Mouse (Mus musculus) hindbrain, embryonic 15.5 days (tissue): ENCODE measurements at regions not wholly inside any gene's neighbourhood (a gene's known extent, or its start where the extent isn't known, plus 50 kb on each side); places are given as distances from the start of the nearest gene placed in this dataset.

Experiments used
- ATAC-seq: fragments of 200-750 bp; cut with Nextera tagmentation; 2 replicates; pipeline ENCODE4 v1.8.0; 2017; ENCODE audit warnings: low read depth, moderate number of reproducible peaks, moderate TSS enrichment; ENCODE audit not compliant: low FRiP score
- H3K27ac ChIP-seq: fragments of 300-500 bp; sonication (generic); replicated peaks from 2 replicates; pipeline ENCODE4 v1.5.1; 2015; ENCODE audit warnings: mild to moderate bottlenecking, inconsistent platforms
- H3K27me3 ChIP-seq: fragments of 300-500 bp; sonication (generic); 2 replicates; pipeline ENCODE4 v1.6.1; 2015; ENCODE audit warnings: control low read depth, inconsistent platforms
- H3K36me3 ChIP-seq: fragments of 300-500 bp; sonication (generic); 2 replicates; pipeline ENCODE4 v1.6.1; 2015; ENCODE audit warnings: control low read depth, inconsistent platforms
- H3K4me1 ChIP-seq: fragments of 300-500 bp; sonication (generic); replicated peaks from 2 replicates; pipeline ENCODE4 v1.6.1; 2015; ENCODE audit warnings: control low read depth, inconsistent platforms
- H3K4me2 ChIP-seq: fragments of 300-500 bp; sonication (generic); 2 replicates; pipeline ENCODE4 v1.6.1; 2015; ENCODE audit warnings: moderate library complexity, mild to moderate bottlenecking, inconsistent platforms
- H3K4me3 ChIP-seq: fragments of 300-500 bp; sonication (generic); 2 replicates; pipeline ENCODE4 v1.5.1; 2015; ENCODE audit warnings: mild to moderate bottlenecking, inconsistent platforms
- H3K9ac ChIP-seq: fragments of 300-500 bp; sonication (generic); 2 replicates; pipeline ENCODE4 v1.6.1; 2015; ENCODE audit warnings: inconsistent platforms
- H3K9me3 ChIP-seq: fragments of 300-500 bp; sonication (generic); 2 replicates; pipeline ENCODE4 v1.6.1; 2016; ENCODE audit warnings: control low read depth, inconsistent platforms
- WGBS: fragments of 180-500 bp; shearing (Covaris S2); methylation state at CpG from one replicate; pipeline ENCODE4 v1.1.7; 2015; 5-methylcytosine and 5-hydroxymethylcytosine counted together

- Histone ChIP-seq H3K27me3 (no peaks in the 10 kb centered on the region), H3K4me1 (no peaks in the 10 kb centered on the region), H3K36me3 (no peaks in the 10 kb centered on the region), H3K4me2 (no peak overlapping the region), H3K27ac (no peak overlapping the region), H3K9me3 (no peaks in the 10 kb centered on the region), H3K9ac (no peak overlapping the region), H3K4me3 (no peak overlapping the region)
- WGBS, result 91% methylated on average over 6 of the region's 6 CpGs
- ATAC-seq, result no peak
Observed at GRCm38 (mm10) chr17:79798361-79798760, 83.5 kb upstream of the Cyp1b1 start.

DNA sequence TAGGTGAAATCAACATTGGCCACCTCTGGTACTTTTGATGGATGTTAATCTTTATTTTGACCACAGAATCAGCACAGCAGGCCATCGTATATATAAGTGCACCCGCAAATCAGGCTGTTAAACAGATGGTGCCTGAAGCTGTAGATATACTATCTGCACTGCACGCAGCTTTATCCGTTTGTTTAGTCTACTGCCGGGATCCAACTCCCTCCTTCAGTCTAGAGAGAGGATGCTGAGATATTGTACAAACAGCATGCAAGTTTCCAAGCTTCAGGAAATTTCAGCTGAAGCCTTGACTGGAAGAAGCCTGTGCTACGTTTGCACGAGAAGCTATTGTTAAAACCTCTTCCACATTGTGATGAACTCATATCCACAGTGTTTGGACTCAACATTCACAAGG lies 75.3 kb upstream of the Cyp1b1 start:
- Histone ChIP-seq H3K9me3 (no peaks in the 10 kb centered on the region), H3K4me1 (no peaks in the 10 kb centered on the region), H3K4me2 (no peak overlapping the region), H3K27ac (no peak overlapping the region), H3K27me3 (no peaks in the 10 kb centered on the region), H3K4me3 (no peak overlapping the region), H3K36me3 (no peaks in the 10 kb centered on the region), H3K9ac (no peak overlapping the region)
- no peak for ATAC-seq
- WGBS, result 80% methylated on average over 7 of the region's 7 CpGs

DNA sequence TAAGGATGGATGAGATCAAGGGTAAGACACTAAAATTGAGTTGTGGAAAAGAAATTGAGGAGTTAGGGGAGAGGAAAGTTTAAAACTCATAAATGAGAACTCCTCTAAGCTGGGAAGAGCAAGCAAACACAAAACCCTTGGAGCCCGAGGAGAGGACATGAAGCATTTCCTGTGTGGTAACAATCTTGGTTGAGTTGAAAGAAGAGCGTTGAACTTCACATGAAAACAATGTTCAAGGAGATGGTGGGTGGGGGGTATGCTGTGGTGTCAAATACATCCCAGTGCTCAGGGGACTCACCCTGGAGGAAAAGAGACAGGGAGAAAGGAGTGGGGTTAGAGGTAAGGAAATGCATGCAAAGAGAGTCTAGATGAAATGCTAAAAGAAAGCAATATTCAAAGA lies 72.3 kb upstream of the Cyp1b1 start:
- Histone ChIP-seq H3K9ac (no peak overlapping the region), H3K36me3 (no peaks in the 10 kb centered on the region), H3K27ac (no peak overlapping the region), H3K4me2 (no peak overlapping the region), H3K4me1 (no peaks in the 10 kb centered on the region), H3K9me3 (no peaks in the 10 kb centered on the region), H3K4me3 (no peak overlapping the region), H3K27me3 (no peaks in the 10 kb centered on the region)
- 88% methylated on average over 2 of the region's 2 CpGs for WGBS
- ATAC-seq, result no peak

GRCm38 (mm10) chr17:79786691-79787090 lies 71.8 kb upstream of the Cyp1b1 start:
- Histone ChIP-seq H3K4me1 (no peaks in the 10 kb centered on the region), H3K27ac (no peak overlapping the region), H3K9ac (no peak overlapping the region), H3K9me3 (no peaks in the 10 kb centered on the region), H3K27me3 (no peaks in the 10 kb centered on the region), H3K36me3 (no peaks in the 10 kb centered on the region), H3K4me3 (no peak overlapping the region), H3K4me2 (no peak overlapping the region)
- ATAC-seq, result no peak
- WGBS, result 85% methylated on average over 5 of the region's 5 CpGs

DNA sequence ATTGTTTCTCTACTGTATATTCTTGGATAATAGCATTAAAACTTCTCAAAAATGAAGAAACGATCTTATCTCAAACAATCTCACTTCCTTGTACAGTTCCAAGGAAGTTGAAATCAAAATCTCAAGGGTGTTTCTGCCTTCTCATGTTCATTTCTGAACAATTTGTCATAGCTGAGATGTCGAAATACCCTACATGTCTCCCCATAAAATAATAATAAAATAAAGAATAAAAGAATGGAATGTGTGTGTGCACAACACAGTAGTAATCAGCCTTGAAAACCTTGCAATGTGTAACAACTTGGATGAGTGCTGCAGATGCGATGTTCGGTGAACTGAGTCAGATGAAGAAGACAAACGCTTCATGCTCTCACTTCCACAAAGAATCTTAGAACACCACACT lies 71.4 kb upstream of the Cyp1b1 start:
- Histone ChIP-seq H3K4me2 (no peak overlapping the region), H3K36me3 (no peaks in the 10 kb centered on the region), H3K9me3 (no peaks in the 10 kb centered on the region), H3K9ac (no peak overlapping the region), H3K27ac (no peak overlapping the region), H3K4me1 (no peaks in the 10 kb centered on the region), H3K4me3 (no peak overlapping the region), H3K27me3 (no peaks in the 10 kb centered on the region)
- no peak for ATAC-seq
- 97% methylated on average over 5 of the region's 5 CpGs for WGBS

- Histone ChIP-seq H3K4me3 (no peak overlapping the region), H3K27me3 (no peaks in the 10 kb centered on the region), H3K36me3 (no peaks in the 10 kb centered on the region), H3K9ac (no peak overlapping the region), H3K9me3 (no peaks in the 10 kb centered on the region), H3K4me2 (no peak overlapping the region), H3K27ac (no peak overlapping the region), H3K4me1 (no peaks in the 10 kb centered on the region)
- WGBS, result 83% methylated on average over 6 of the region's 6 CpGs
- no peak for ATAC-seq
Observed at GRCm38 (mm10) chr17:79784256-79784870, 69.5 kb upstream of the Cyp1b1 start.

DNA sequence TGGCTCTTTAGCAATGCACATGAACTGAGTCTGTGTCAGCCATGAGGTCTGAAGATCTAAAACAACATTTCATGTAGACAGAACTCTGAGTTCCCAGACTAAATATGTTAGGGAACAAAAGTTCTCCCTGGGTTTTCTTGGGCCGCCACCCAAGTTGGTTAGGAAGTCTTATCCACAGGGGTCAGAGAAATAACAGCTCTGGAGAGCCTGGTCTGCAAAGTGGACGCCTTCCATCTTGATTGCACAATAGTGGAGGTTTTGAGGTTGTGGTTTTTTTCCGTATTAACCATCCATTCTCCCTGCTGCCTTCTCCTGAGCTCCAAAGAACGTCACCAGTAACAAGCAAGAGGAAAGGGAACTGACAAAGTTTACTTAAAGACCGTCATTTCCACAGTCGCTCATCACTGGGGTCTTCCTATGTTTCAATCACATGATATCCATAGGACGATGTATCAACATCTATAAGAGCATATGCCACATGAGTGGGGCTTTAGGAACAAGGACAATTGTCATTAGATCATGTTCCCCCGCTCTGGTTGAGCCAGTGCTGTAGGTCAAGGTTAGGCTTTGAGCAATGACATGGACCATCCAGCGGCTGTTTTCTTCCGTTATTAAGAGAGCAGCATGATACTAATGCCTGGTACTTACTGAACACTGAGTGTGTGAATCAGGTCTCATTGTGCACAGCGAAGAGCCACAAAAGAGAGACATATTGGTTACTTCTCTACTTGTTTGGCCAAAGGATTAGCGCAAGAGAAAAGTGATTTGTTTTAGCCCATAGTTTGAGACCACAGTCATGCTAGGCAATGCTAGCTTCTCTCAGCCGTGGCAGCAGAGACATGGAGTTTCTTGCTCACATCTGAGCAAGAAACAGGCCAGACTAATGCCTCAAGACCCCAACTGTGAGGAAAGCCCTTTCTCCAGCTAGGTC lies 67.1 kb upstream of the Cyp1b1 start:
- Histone ChIP-seq H3K4me3 (no peak overlapping the region), H3K4me2 (no peak overlapping the region), H3K9ac (no peak overlapping the region), H3K27me3 (no peaks in the 10 kb centered on the region), H3K4me1 (no peaks in the 10 kb centered on the region), H3K9me3 (no peaks in the 10 kb centered on the region), H3K36me3 (no peaks in the 10 kb centered on the region), H3K27ac (no peak overlapping the region)
- ATAC-seq, result no peak
- 92% methylated on average over 13 of the region's 13 CpGs for WGBS

GRCm38 (mm10) chr17:79781262-79781661 lies 66.4 kb upstream of the Cyp1b1 start:
- Histone ChIP-seq H3K9me3 (no peaks in the 10 kb centered on the region), H3K27ac (no peak overlapping the region), H3K4me1 (no peaks in the 10 kb centered on the region), H3K27me3 (no peaks in the 10 kb centered on the region), H3K36me3 (no peaks in the 10 kb centered on the region), H3K4me2 (no peak overlapping the region), H3K9ac (no peak overlapping the region), H3K4me3 (no peak overlapping the region)
- WGBS, result 96% methylated on average over 2 of the region's 2 CpGs
- no peak for ATAC-seq

DNA sequence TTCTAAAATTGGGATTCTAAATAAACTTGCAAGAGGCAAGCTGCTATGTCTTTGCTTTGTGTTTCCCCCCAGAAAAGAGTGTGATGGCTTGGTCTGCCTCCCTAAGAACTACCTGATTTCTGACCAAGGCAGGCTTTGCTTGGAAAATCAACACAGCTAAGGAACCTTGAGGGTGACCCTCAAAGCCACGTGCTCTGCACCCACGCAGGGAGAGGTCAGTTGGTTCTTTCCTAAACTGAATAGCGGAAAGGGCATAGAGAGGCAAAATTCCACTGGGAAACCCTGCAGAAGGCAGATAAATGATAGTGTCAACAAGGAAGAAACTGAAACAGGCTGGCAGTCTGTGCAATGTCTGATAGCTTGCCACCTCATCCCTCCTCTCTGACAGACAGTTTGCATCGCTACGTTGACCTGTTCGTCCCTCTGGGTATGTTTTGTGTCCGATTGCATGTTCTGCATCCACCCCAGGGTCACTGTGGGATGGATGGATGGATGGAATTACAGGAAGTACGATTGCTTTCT lies 63.1 kb upstream of the Cyp1b1 start:
- H3K27ac ChIP-seq, result no peak overlapping the region
- no peak for ATAC-seq
- H3K4me3 ChIP-seq, result no peak overlapping the region
- no peaks in the 10 kb centered on the region for H3K9me3 ChIP-seq
- H3K36me3 ChIP-seq, result no peaks in the 10 kb centered on the region
- no peaks in the 10 kb centered on the region for H3K4me1 ChIP-seq
- H3K9ac ChIP-seq, result no peak overlapping the region
- H3K27me3 ChIP-seq, result no peaks in the 10 kb centered on the region
- H3K4me2 ChIP-seq, result no peak overlapping the region
- 82% methylated on average over 8 of the region's 8 CpGs for WGBS

- Histone ChIP-seq H3K4me2 (no peak overlapping the region), H3K36me3 (no peaks in the 10 kb centered on the region), H3K9me3 (no peaks in the 10 kb centered on the region), H3K4me3 (no peak overlapping the region), H3K9ac (no peak overlapping the region), H3K27me3 (no peaks in the 10 kb centered on the region), H3K27ac (no peak overlapping the region), H3K4me1 (peaks cover 5% of the 10 kb centered on the region)
- WGBS, result 93% methylated on average over 4 of the region's 4 CpGs
- no peak for ATAC-seq
Observed at GRCm38 (mm10) chr17:79776177-79776576, 61.3 kb upstream of the Cyp1b1 start.

GRCm38 (mm10) chr17:79775216-79775615 lies 60.4 kb upstream of the Cyp1b1 start:
- ATAC-seq, result no peak
- 54% methylated on average over 6 of the region's 6 CpGs for WGBS
- H3K27ac ChIP-seq, result no peak overlapping the region

GRCm38 (mm10) chr17:79774291-79774690 lies 59.4 kb upstream of the Cyp1b1 start:
- H3K27me3 ChIP-seq, result no peaks in the 10 kb centered on the region
- peaks cover 5% of the 10 kb centered on the region for H3K4me1 ChIP-seq
- H3K9ac ChIP-seq, result no peak overlapping the region
- no peak for ATAC-seq
- no peaks in the 10 kb centered on the region for H3K36me3 ChIP-seq
- no peaks in the 10 kb centered on the region for H3K9me3 ChIP-seq
- H3K27ac ChIP-seq, result no peak overlapping the region
- WGBS, result 81% methylated on average over 1 of the region's 1 CpGs
- no peak overlapping the region for H3K4me3 ChIP-seq
- no peak overlapping the region for H3K4me2 ChIP-seq

More at GRCm38 (mm10) chr17:79775216-79775615, 60.4 kb upstream of the Cyp1b1 start:
- Histone ChIP-seq H3K36me3 (no peaks in the 10 kb centered on the region), H3K9ac (no peak overlapping the region), H3K4me1 (peaks cover 5% of the 10 kb centered on the region), H3K27me3 (no peaks in the 10 kb centered on the region), H3K4me2 (no peak overlapping the region), H3K4me3 (no peak overlapping the region), H3K9me3 (no peaks in the 10 kb centered on the region)
